Mouse (Mus musculus) megakaryocyte, embryonic 14.5 days (primary cell): ENCODE measurements around the gene Galr2. TPM values are rescaled to one million over a fixed set of nuclear protein-coding genes. Genes with fewer than 3 reads are reported as not detected.

Source experiments
- H3K27me3 ChIP-seq: replicated peaks from 2 replicates; pipeline ENCODE3; 2012; ENCODE audit warnings: inconsistent platforms
- H3K36me3 ChIP-seq: replicated peaks from 2 replicates; pipeline ENCODE3; 2012; ENCODE audit warnings: low read length, inconsistent platforms, mixed read lengths
- H3K4me1 ChIP-seq: 2 replicates; pipeline ENCODE4 v1.6.1; 2012; ENCODE audit warnings: inconsistent platforms
- H3K4me3 ChIP-seq: replicated peaks from 2 replicates; pipeline ENCODE3; 2012; ENCODE audit warnings: moderate library complexity, mild to moderate bottlenecking, inconsistent platforms
- H3K9me3 ChIP-seq: 2 replicates; pipeline ENCODE4 v1.6.1; 2012; ENCODE audit warnings: inconsistent platforms
- FLI1 ChIP-seq: IDR thresholded peaks from 2 replicates; pipeline ENCODE4 v1.6.1; 2012; ENCODE audit warnings: low read length, inconsistent platforms, mixed read lengths
- GATA1 ChIP-seq: IDR thresholded peaks from 3 replicates; pipeline ENCODE4 v1.6.1; 2012; ENCODE audit warnings: mixed read lengths, low read length, inconsistent platforms, borderline replicate concordance
- polyA plus RNA-seq: library from polyadenylated mRNA; stranded (reverse); fragments of >175 nt; gene quantifications from 2 replicates; pipeline ENCODE4 v1.2.3, GENCODE M21; 2012; ENCODE audit warnings: low replicate concordance; ENCODE audit not compliant: insufficient read depth

The Galr2 gene
- polyA plus RNA-seq, 1 experiment, result not detected

- H3K4me1 ChIP-seq, result peaks cover 38% of the 10 kb centered on the region
- H3K27me3 ChIP-seq, result peaks cover 54% of the 10 kb centered on the region
- TF ChIP-seq GATA1, result no peak
- TF ChIP-seq FLI1, result no peak
- H3K4me3 ChIP-seq, result no peak overlapping the region
- H3K36me3 ChIP-seq, result peaks cover 37% of the 10 kb centered on the region
- peaks cover 23% of the 10 kb centered on the region for H3K9me3 ChIP-seq
These were observed 5.0 kb downstream of the Galr2 start for GRCm38 (mm10) chr11:116285770-116286191.

GRCm38 (mm10) chr11:116287351-116287750, 6.6 kb downstream of the Galr2 start:
- no peak for TF ChIP-seq FLI1
- TF ChIP-seq GATA1, result no peak
- peaks cover 53% of the 10 kb centered on the region for H3K36me3 ChIP-seq
- H3K27me3 ChIP-seq, result peaks cover 38% of the 10 kb centered on the region
- H3K9me3 ChIP-seq, result peaks cover 23% of the 10 kb centered on the region
- H3K4me1 ChIP-seq, result peaks cover 25% of the 10 kb centered on the region
- no peak overlapping the region for H3K4me3 ChIP-seq

GRCm38 (mm10) chr11:116290556-116290955, 9.8 kb downstream of the Galr2 start:
- Histone ChIP-seq H3K9me3 (no peaks in the 10 kb centered on the region), H3K4me1 (peaks cover 27% of the 10 kb centered on the region), H3K27me3 (peaks cover 6% of the 10 kb centered on the region), H3K36me3 (peaks cover 84% of the 10 kb centered on the region), H3K4me3 (no peak overlapping the region)
- TF ChIP-seq GATA1, result no peak
- no peak for TF ChIP-seq FLI1

- Histone ChIP-seq H3K27me3 (no peaks in the 10 kb centered on the region), H3K9me3 (no peaks in the 10 kb centered on the region), H3K4me1 (peaks cover 23% of the 10 kb centered on the region), H3K4me3 (no peak overlapping the region), H3K36me3 (peaks cover 99% of the 10 kb centered on the region)
- TF ChIP-seq GATA1, result no peak
- TF ChIP-seq FLI1, result no peak
These were observed 11.7 kb downstream of the Galr2 start for GRCm38 (mm10) chr11:116292401-116292800.

GRCm38 (mm10) chr11:116293538-116294137, 12.9 kb downstream of the Galr2 start:
- peaks cover 97% of the 10 kb centered on the region for H3K36me3 ChIP-seq
- no peaks in the 10 kb centered on the region for H3K9me3 ChIP-seq
- H3K27me3 ChIP-seq, result no peaks in the 10 kb centered on the region
- TF ChIP-seq GATA1, result no peak
- no peak for TF ChIP-seq FLI1
- H3K4me3 ChIP-seq, result no peak overlapping the region
- H3K4me1 ChIP-seq, result peaks cover 21% of the 10 kb centered on the region

GRCm38 (mm10) chr11:116294319-116294718, 13.6 kb downstream of the Galr2 start:
- TF ChIP-seq FLI1 (no peak), GATA1 (no peak)
- Histone ChIP-seq H3K4me3 (no peak overlapping the region), H3K27me3 (no peaks in the 10 kb centered on the region), H3K4me1 (peaks cover 21% of the 10 kb centered on the region), H3K9me3 (no peaks in the 10 kb centered on the region), H3K36me3 (peaks cover 97% of the 10 kb centered on the region)

- H3K36me3 ChIP-seq, result peaks cover 97% of the 10 kb centered on the region
- peaks cover 14% of the 10 kb centered on the region for H3K4me1 ChIP-seq
- no peak overlapping the region for H3K4me3 ChIP-seq
- no peaks in the 10 kb centered on the region for H3K9me3 ChIP-seq
- TF ChIP-seq FLI1 (no peak), GATA1 (no peak)
- no peaks in the 10 kb centered on the region for H3K27me3 ChIP-seq
These were observed 15.5 kb downstream of the Galr2 start for GRCm38 (mm10) chr11:116296191-116296734.

GRCm38 (mm10) chr11:116297017-116297416, 16.3 kb downstream of the Galr2 start:
- Histone ChIP-seq H3K4me3 (no peak overlapping the region), H3K4me1 (peaks cover 14% of the 10 kb centered on the region), H3K36me3 (peaks cover 97% of the 10 kb centered on the region), H3K27me3 (no peaks in the 10 kb centered on the region), H3K9me3 (peaks cover 4% of the 10 kb centered on the region; the same call in 1 of the 2 replicates)
- no peak for TF ChIP-seq FLI1
- TF ChIP-seq GATA1, result no peak

GRCm38 (mm10) chr11:116298221-116298620, 17.5 kb downstream of the Galr2 start:
- Histone ChIP-seq H3K36me3 (peaks cover 97% of the 10 kb centered on the region), H3K4me1 (peaks cover 8% of the 10 kb centered on the region), H3K9me3 (peaks cover 7% of the 10 kb centered on the region; the same call in 1 of the 2 replicates), H3K27me3 (no peaks in the 10 kb centered on the region), H3K4me3 (no peak overlapping the region)
- TF ChIP-seq GATA1 (no peak), FLI1 (no peak)

- TF ChIP-seq FLI1 (no peak), GATA1 (no peak)
- Histone ChIP-seq H3K27me3 (no peaks in the 10 kb centered on the region), H3K36me3 (peaks cover 98% of the 10 kb centered on the region), H3K4me1 (peaks cover 7% of the 10 kb centered on the region), H3K9me3 (peaks cover 7% of the 10 kb centered on the region; the same call in 1 of the 2 replicates), H3K4me3 (no peak overlapping the region)
These were observed 17.9 kb downstream of the Galr2 start for GRCm38 (mm10) chr11:116298621-116299020.

GRCm38 (mm10) chr11:116305423-116305822, 24.7 kb downstream of the Galr2 start:
- peaks cover 50% of the 10 kb centered on the region for H3K36me3 ChIP-seq
- peak overlapping the region; percentile 99 for H3K4me3 ChIP-seq
- peaks cover 7% of the 10 kb centered on the region; the same call in 1 of the 2 replicates for H3K9me3 ChIP-seq
- peaks cover 33% of the 10 kb centered on the region for H3K4me1 ChIP-seq
- TF ChIP-seq FLI1 (no peak), GATA1 (no peak)
- H3K27me3 ChIP-seq, result no peaks in the 10 kb centered on the region
